Mouse (Mus musculus) gastrocnemius, adult 2 months (tissue): ENCODE results near the gene Cox6a1. TPM values are rescaled to one million over a fixed set of nuclear protein-coding genes. Genes with fewer than 3 reads are reported as not detected.
A peak's percentile ranks its signal among the peaks of the same experiment; 100 is the strongest.

ENCODE experiments used
- DNase-seq: peaks from one replicate; pipeline ENCODE4 v3.0.0; 2022
- H3K27ac ChIP-seq: fragments of 200-600 bp; 2 replicates; pipeline ENCODE4 v1.8.1; 2022; ENCODE audit warnings: mild to moderate bottlenecking
- H3K4me3 ChIP-seq: fragments of 200-600 bp; 2 replicates; pipeline ENCODE4 v1.8.1; 2022; ENCODE audit warnings: mild to moderate bottlenecking, moderate library complexity
- CTCF ChIP-seq: fragments of 200-600 bp; IDR thresholded peaks from 2 replicates; pipeline ENCODE4 v1.8.1; 2022; ENCODE audit warnings: antibody characterized with exemption, mild to moderate bottlenecking, moderate library complexity
- intact Hi-C: fragments of 180-260 bp; cut with DNase I; formaldehyde crosslinking; loops from one replicate; pipeline ENCODE4 v1.15.1; 2025
- total RNA-seq, 2 experiments: library from RNA; stranded (reverse); gene quantifications; 2 replicates each; pipeline ENCODE4 v1.2.3; 2021

Gene Cox6a1
- total RNA-seq, 2 experiments from 2014 or later = 38.7 to 60.9 TPM

GRCm38 (mm10) chr5:115340007-115340406 lies 8.8 kb downstream of the Cox6a1 start:
- intact Hi-C loops = loop anchor here (5.0 kb wide), 1 partner anchor 58 kb away; no protein-coding TSS in a partner anchor
- peak overlapping the region; percentile 98; the same call in 1 of the 2 replicates for H3K27ac ChIP-seq

GRCm38 (mm10) chr5:115333626-115334025 lies 15.2 kb downstream of the Cox6a1 start:
- intact Hi-C loops = no loop called here

More at GRCm38 (mm10) chr5:115340007-115340406, 8.8 kb downstream of the Cox6a1 start:
- no peak for TF ChIP-seq CTCF
- no peak for DNase-seq
- peak overlapping the region; percentile 99 for H3K4me3 ChIP-seq

GRCm38 (mm10) chr5:115330955-115331354 lies 17.8 kb downstream of the Cox6a1 start:
- TF ChIP-seq CTCF = no peak
- DNase-seq = no peak
- H3K27ac ChIP-seq = no peak overlapping the region
- H3K4me3 ChIP-seq = no peak overlapping the region
- intact Hi-C loops = no loop called here

More at GRCm38 (mm10) chr5:115333626-115334025, 15.2 kb downstream of the Cox6a1 start:
- Histone ChIP-seq H3K27ac (no peak overlapping the region), H3K4me3 (no peak overlapping the region)
- no peak for DNase-seq
- no peak for TF ChIP-seq CTCF

- no peak for TF ChIP-seq CTCF
- peak overlapping the region; percentile 92 for H3K4me3 ChIP-seq
- peak; percentile 57 for DNase-seq
- peak overlapping the region; percentile 89 for H3K27ac ChIP-seq
- intact Hi-C loops = no loop called here
Measured at GRCm38 (mm10) chr5:115327610-115328548, 20.9 kb downstream of the Cox6a1 start.

GRCm38 (mm10) chr5:115326875-115327609 lies 21.7 kb downstream of the Cox6a1 start, which contains the start of gene Srsf9:
Srsf9 (plus strand) TSS chr5:115327177.
- intact Hi-C loops = no loop called here
- H3K4me3 ChIP-seq = peak within 1 kb of the TSS; percentile 92
- peak; percentile 97 for DNase-seq
- peak within 1 kb of the TSS; percentile 89 for H3K27ac ChIP-seq
- no peak for TF ChIP-seq CTCF

GRCm38 (mm10) chr5:115326256-115326831 lies 22.4 kb downstream of the Cox6a1 start:
- intact Hi-C loops = no loop called here
- Histone ChIP-seq H3K27ac (peak overlapping the region; percentile 89), H3K4me3 (peak overlapping the region; percentile 92)
- no peak for TF ChIP-seq CTCF
- DNase-seq = no peak

GRCm38 (mm10) chr5:115319004-115319940 lies 29.5 kb downstream of the Cox6a1 start:
- DNase-seq = peak; percentile 79
- intact Hi-C loops = no loop called here
- TF ChIP-seq CTCF = peak; percentile 64
- Histone ChIP-seq H3K4me3 (peak overlapping the region; percentile 74), H3K27ac (peak overlapping the region; percentile 85)

- intact Hi-C loops = no loop called here
- no peak for DNase-seq
- Histone ChIP-seq H3K4me3 (no peak overlapping the region), H3K27ac (peak overlapping the region; percentile 85)
- TF ChIP-seq CTCF = no peak
Measured at GRCm38 (mm10) chr5:115317645-115318328, 31.0 kb downstream of the Cox6a1 start.

GRCm38 (mm10) chr5:115316968-115317644 lies 31.7 kb downstream of the Cox6a1 start:
- no peak for TF ChIP-seq CTCF
- peak; percentile 16 for DNase-seq
- Histone ChIP-seq H3K4me3 (no peak overlapping the region), H3K27ac (peak overlapping the region; percentile 85)
- intact Hi-C loops = no loop called here

- no peak for DNase-seq
- TF ChIP-seq CTCF = no peak
- intact Hi-C loops = no loop called here
- no peak overlapping the region for H3K27ac ChIP-seq
- no peak overlapping the region for H3K4me3 ChIP-seq
Measured at GRCm38 (mm10) chr5:115313668-115313943, 35.2 kb downstream of the Cox6a1 start.
